ENCODE assay signal across 26 mouse cellular contexts in genomic region chr13:109807446-109807845, GRCm38 (mm10).
DNase-seq lines count a peak whose midpoint lies in the region; ATAC-seq and TF ChIP-seq lines count a peak whose summit lies in the region.
"Had no signal": no experiment of that assay in that cellular context is flagged by ENCODE, and none has a peak within 500 bp of the region (broad histone marks: within the 10 kb centered on the region; RNA-seq: fewer than 3 reads in every experiment).

No protein-coding gene starts in this region.

- TF ChIP-seq CTCF in hindbrain, postnatal 0 days (IDR thresholded peaks at IDR 0.05; ENCODE audit: low read depth): no peak

- no peaks in the 10 kb centered on the region for H3K36me3 ChIP-seq in lung, embryonic 16.5 days (ENCODE audit: control insufficient read depth, insufficient read depth, low read length)
- H3K36me3 ChIP-seq in liver, embryonic 11.5 days (ENCODE audit: control insufficient read depth, insufficient read depth, low read length): no peaks in the 10 kb centered on the region
- no peaks in the 10 kb centered on the region for H3K36me3 ChIP-seq in liver, embryonic 16.5 days (ENCODE audit: control insufficient read depth, insufficient read depth)
- H3K36me3 ChIP-seq in hindbrain, postnatal 0 days (ENCODE audit: insufficient read depth, low read length): no peaks in the 10 kb centered on the region
- H3K36me3 ChIP-seq: embryonic facial prominence, embryonic 13.5 days; heart, embryonic 15.5 days; hindbrain, embryonic 13.5 days; kidney, embryonic 15.5 days; limb, embryonic 13.5 days; midbrain, embryonic 15.5 days; neural tube, embryonic 13.5 days had no signal

- H3K27me3 ChIP-seq in lung, embryonic 16.5 days (ENCODE audit: control insufficient read depth, insufficient read depth, low read depth, low read length): no peaks in the 10 kb centered on the region
- no peaks in the 10 kb centered on the region for H3K27me3 ChIP-seq in liver, embryonic 11.5 days (replicated peaks; ENCODE audit: control insufficient read depth, insufficient read depth, low read length)
- H3K27me3 ChIP-seq in liver, embryonic 16.5 days (ENCODE audit: control insufficient read depth, insufficient read depth, low read depth, low read length): no peaks in the 10 kb centered on the region
- H3K27me3 ChIP-seq in hindbrain, postnatal 0 days (ENCODE audit: insufficient read depth, low read length): no peaks in the 10 kb centered on the region
- H3K27me3 ChIP-seq: embryonic facial prominence, embryonic 13.5 days; heart, embryonic 15.5 days; hindbrain, embryonic 13.5 days; kidney, embryonic 15.5 days; limb, embryonic 13.5 days; midbrain, embryonic 15.5 days; neural tube, embryonic 13.5 days had no signal

- no peak overlapping the region for H3K4me2 ChIP-seq in lung, embryonic 16.5 days (ENCODE audit: low read depth, low read length)
- H3K4me2 ChIP-seq in liver, embryonic 11.5 days: 0 out of 2 replicates have a peak overlapping the region, but pooled peaks have one; percentile 1
- 0 out of 2 replicates have a peak overlapping the region, but pooled peaks have one; percentile 5 for H3K4me2 ChIP-seq in liver, embryonic 16.5 days (ENCODE audit: low read depth, low read length)
- no peak overlapping the region for H3K4me2 ChIP-seq in hindbrain, postnatal 0 days (ENCODE audit: low read depth, low read length)
- H3K4me2 ChIP-seq: embryonic facial prominence, embryonic 13.5 days; heart, embryonic 15.5 days; hindbrain, embryonic 13.5 days; kidney, embryonic 15.5 days; limb, embryonic 13.5 days; midbrain, embryonic 15.5 days; neural tube, embryonic 13.5 days had no signal

- no peak for DNase-seq in lung, postnatal 10 days
- DNase-seq in liver, embryonic 11.5 days (ENCODE audit: low spot score): no peak
- DNase-seq in yolk sac, embryonic 10.5 days (ENCODE audit: low spot score): peak; percentile 48
- DNase-seq in frontal cortex, postnatal 25 days (ENCODE audit: low spot score in 2 of 2): no peak
- no peak for DNase-seq in hindbrain, postnatal 0 days (ENCODE audit: low spot score)
- DNase-seq: adrenal gland, adult 8-10 months; cerebellum, adult 18-20 months; cerebellum, postnatal 25 days; embryo, embryonic 11 days; gastrocnemius, postnatal 25 days; heart, postnatal 36 days; kidney, postnatal 4 days; retina, postnatal 1 day had no signal

- H3K27ac ChIP-seq in lung, embryonic 16.5 days (ENCODE audit: low read length): no peak overlapping the region
- peak overlapping the region; percentile 0; the same call in 1 of the 2 replicates for H3K27ac ChIP-seq in liver, embryonic 11.5 days (ENCODE audit: low read depth, low read length)
- H3K27ac ChIP-seq in liver, embryonic 16.5 days (ENCODE audit: low read length): peak overlapping the region; percentile 47
- H3K27ac ChIP-seq in hindbrain, postnatal 0 days: no peak overlapping the region
- H3K27ac ChIP-seq: embryonic facial prominence, embryonic 13.5 days; heart, embryonic 15.5 days; kidney, embryonic 15.5 days; limb, embryonic 13.5 days; macrophage; midbrain, embryonic 15.5 days; neural tube, embryonic 13.5 days had no signal

- H3K4me1 ChIP-seq in lung, embryonic 16.5 days (replicated peaks; ENCODE audit: control insufficient read depth, insufficient read depth, low read length): peaks cover 5% of the 10 kb centered on the region; the same call in 1 of the 2 replicates
- peaks cover 28% of the 10 kb centered on the region for H3K4me1 ChIP-seq in liver, embryonic 11.5 days (replicated peaks; ENCODE audit: control insufficient read depth, insufficient read depth, low read length)
- peaks cover 26% of the 10 kb centered on the region for H3K4me1 ChIP-seq in liver, embryonic 16.5 days (ENCODE audit: control insufficient read depth, low read depth, low read length)
- H3K4me1 ChIP-seq in hindbrain, postnatal 0 days (ENCODE audit: insufficient read depth, low read length): no peaks in the 10 kb centered on the region
- H3K4me1 ChIP-seq: neural tube, embryonic 13.5 days had no signal

- 20% methylated on average over 3 of the region's 3 CpGs for WGBS in lung, embryonic 16.5 days
- WGBS in liver, embryonic 11.5 days: 16% methylated on average over 3 of the region's 3 CpGs
- WGBS in liver, embryonic 16.5 days (ENCODE audit: insufficient replicate concordance): 12% methylated on average over 3 of the region's 3 CpGs
- 79% methylated on average over 3 of the region's 3 CpGs for WGBS in hindbrain, postnatal 0 days

- H3K9ac ChIP-seq in lung, embryonic 16.5 days (ENCODE audit: low read length): no peak overlapping the region
- H3K9ac ChIP-seq in liver, embryonic 11.5 days (ENCODE audit: low read depth, low read length): no peak overlapping the region
- H3K9ac ChIP-seq in liver, embryonic 16.5 days (ENCODE audit: low read depth, low read length): no peak overlapping the region
- no peak overlapping the region for H3K9ac ChIP-seq in hindbrain, postnatal 0 days (replicated peaks; ENCODE audit: low read length)
- H3K9ac ChIP-seq: embryonic facial prominence, embryonic 13.5 days; heart, embryonic 15.5 days; hindbrain, embryonic 13.5 days; kidney, embryonic 15.5 days; limb, embryonic 13.5 days; midbrain, embryonic 15.5 days; neural tube, embryonic 13.5 days had no signal

- H3K4me3 ChIP-seq in lung, embryonic 16.5 days (ENCODE audit: low read length): no peak overlapping the region
- no peak overlapping the region for H3K4me3 ChIP-seq in liver, embryonic 11.5 days (ENCODE audit: low read depth, low read length)
- no peak overlapping the region for H3K4me3 ChIP-seq in liver, embryonic 16.5 days (ENCODE audit: low read depth, low read length)
- H3K4me3 ChIP-seq in hindbrain, postnatal 0 days (ENCODE audit: low read length): no peak overlapping the region
- H3K4me3 ChIP-seq: embryonic facial prominence, embryonic 13.5 days; erythroblast, embryonic 14.5 days; heart, embryonic 15.5 days; hindbrain, embryonic 13.5 days; kidney, embryonic 15.5 days; limb, embryonic 13.5 days; midbrain, embryonic 15.5 days; neural tube, embryonic 13.5 days had no signal

- no peaks in the 10 kb centered on the region for H3K9me3 ChIP-seq in lung, embryonic 16.5 days (ENCODE audit: control insufficient read depth, low read length)
- no peaks in the 10 kb centered on the region for H3K9me3 ChIP-seq in liver, embryonic 11.5 days (ENCODE audit: control insufficient read depth, low read length)
- no peaks in the 10 kb centered on the region for H3K9me3 ChIP-seq in liver, embryonic 16.5 days (replicated peaks; ENCODE audit: control insufficient read depth, low read length)
- no peaks in the 10 kb centered on the region for H3K9me3 ChIP-seq in hindbrain, postnatal 0 days (ENCODE audit: low read length)
- H3K9me3 ChIP-seq: embryonic facial prominence, embryonic 13.5 days; heart, embryonic 15.5 days; hindbrain, embryonic 13.5 days; kidney, embryonic 15.5 days; limb, embryonic 13.5 days; midbrain, embryonic 15.5 days; neural tube, embryonic 13.5 days had no signal

- ATAC-seq in lung, embryonic 16.5 days (ENCODE audit: low read depth): 0 out of 2 replicates have a peak, but pooled peaks have one; percentile 47
- 0 out of 2 replicates have a peak, but pooled peaks have one; percentile 32 for ATAC-seq in liver, embryonic 11.5 days (replicated peaks; ENCODE audit: low FRiP score)
- ATAC-seq in liver, embryonic 16.5 days (ENCODE audit: low read depth): peak; percentile 80
- ATAC-seq in hindbrain, postnatal 0 days: no peak
- ATAC-seq: forebrain, embryonic 14.5 days; inflammation-experienced regulatory T-cells, adult 6 months; midbrain, embryonic 15.5 days had no signal

Comparison
In these comparisons a context has a peak if more than half of its experiments do, and no peak if none do; other contexts are left out.
1. H3K27ac ChIP-seq: peak in liver, embryonic 11.5 days (single experiment) and liver, embryonic 16.5 days (single experiment); none in lung, embryonic 16.5 days (single experiment) and hindbrain, postnatal 0 days (single experiment).
2. H3K4me2 ChIP-seq: peak in liver, embryonic 11.5 days (single experiment) and liver, embryonic 16.5 days (single experiment); none in lung, embryonic 16.5 days (single experiment) and hindbrain, postnatal 0 days (single experiment).